ENCODE assay signal across 22 mouse cellular contexts in genomic region chr17:70866538-70867114, GRCm38 (mm10). TPM values are rescaled to one million over a fixed set of nuclear protein-coding genes. Genes with fewer than 3 reads are reported as not detected.
DNase-seq lines count a peak whose midpoint lies in the region; ATAC-seq and TF ChIP-seq lines count a peak whose summit lies in the region.
"Had no signal": no experiment of that assay in that cellular context is flagged by ENCODE, and none has a peak within 500 bp of the region (broad histone marks: within the 10 kb centered on the region; RNA-seq: fewer than 3 reads in every experiment).

No protein-coding gene starts in this region.

- H3K4me3 ChIP-seq in kidney, postnatal 0 days (replicated peaks; ENCODE audit: low read depth, low read length) = no peak overlapping the region
- H3K4me3 ChIP-seq: embryonic facial prominence, embryonic 13.5 days; forebrain, embryonic 12.5 days; heart, embryonic 15.5 days; hindbrain, embryonic 10.5 days; intestine, embryonic 15.5 days had no signal

- no peaks in the 10 kb centered on the region for H3K9me3 ChIP-seq in kidney, postnatal 0 days (replicated peaks; ENCODE audit: low read length)
- H3K9me3 ChIP-seq: embryonic facial prominence, embryonic 13.5 days; heart, embryonic 15.5 days; hindbrain, embryonic 10.5 days; intestine, embryonic 15.5 days had no signal

- H3K36me3 ChIP-seq in kidney, postnatal 0 days (ENCODE audit: insufficient read depth, low read length) = no peaks in the 10 kb centered on the region
- H3K36me3 ChIP-seq: forebrain, embryonic 12.5 days; G1E; heart, embryonic 15.5 days; intestine, embryonic 15.5 days had no signal

- peak; percentile 51 for DNase-seq in kidney, postnatal 0 days (ENCODE audit: low spot score)
- DNase-seq in kidney, postnatal 4 days = no peak
- DNase-seq in ES-CJ7 (ENCODE audit: low read depth, low spot score) = peak; percentile 97
- DNase-seq in R1 (ENCODE audit: low read depth, low spot score) = peak; percentile 98
- DNase-seq in layer of hippocampus, adult 9-11 months = no peak
- no peak for DNase-seq in spleen, postnatal 10 days (ENCODE audit: low spot score in 2 of 2)
- DNase-seq: adrenal gland, adult 8-10 months; cerebellum, adult 11-12 months; cerebellum, adult 9-10 months; cerebellum, postnatal 36 days; gastrocnemius, postnatal 10 days; heart, adult 18-20 months; heart, postnatal 14 days had no signal

- WGBS in kidney, postnatal 0 days = 68% methylated on average over 6 of the region's 6 CpGs

- no peak overlapping the region for H3K27ac ChIP-seq in kidney, postnatal 0 days
- H3K27ac ChIP-seq: embryonic facial prominence, embryonic 13.5 days; forebrain, embryonic 12.5 days; heart, embryonic 15.5 days; hindbrain, embryonic 10.5 days; hindbrain, embryonic 14.5 days; intestine, embryonic 15.5 days had no signal

- no peak for ATAC-seq in kidney, postnatal 0 days (replicated peaks; ENCODE audit: low FRiP score, low read depth)
- ATAC-seq: forebrain, embryonic 16.5 days; intestine, embryonic 15.5 days had no signal

- H3K4me2 ChIP-seq in kidney, postnatal 0 days (ENCODE audit: low read length) = no peak overlapping the region
- H3K4me2 ChIP-seq: embryonic facial prominence, embryonic 13.5 days; forebrain, embryonic 12.5 days; heart, embryonic 11.5 days; heart, embryonic 15.5 days; hindbrain, embryonic 14.5 days; intestine, embryonic 15.5 days had no signal

- no peak overlapping the region for H3K9ac ChIP-seq in kidney, postnatal 0 days (ENCODE audit: low read depth, low read length)
- H3K9ac ChIP-seq: embryonic facial prominence, embryonic 13.5 days; forebrain, embryonic 12.5 days; heart, embryonic 15.5 days; hindbrain, embryonic 14.5 days; intestine, embryonic 15.5 days had no signal

- H3K4me1 ChIP-seq in kidney, postnatal 0 days (replicated peaks; ENCODE audit: insufficient read depth, low read length) = no peaks in the 10 kb centered on the region
- H3K4me1 ChIP-seq: embryonic facial prominence, embryonic 13.5 days; heart, embryonic 15.5 days; intestine, embryonic 15.5 days had no signal

- H3K27me3 ChIP-seq in kidney, postnatal 0 days (ENCODE audit: insufficient read depth, low read length) = no peaks in the 10 kb centered on the region
- H3K27me3 ChIP-seq: embryonic facial prominence, embryonic 13.5 days; heart, embryonic 15.5 days; intestine, embryonic 15.5 days had no signal

- TF ChIP-seq CTCF in kidney, postnatal 0 days (IDR thresholded peaks at IDR 0.05; ENCODE audit: low read depth) = no peak; the same call in 1 of the 2 replicates

RNA-seq across cellular contexts. Expression of gene Tgif1, which starts 13.3 kb away (rescaled TPM):
- polyA plus RNA-seq in kidney, postnatal 0 days (2015; fragmentation: Nextera tagmentation; extraction: Ambion mirVana) = 74.9 and 78.9 TPM in 2 replicates

Comparison
In these comparisons a context has a peak if more than half of its experiments do, and no peak if none do; other contexts are left out.
1. DNase-seq: peak in kidney, postnatal 0 days (single experiment), ES-CJ7 (single experiment) and R1 (single experiment); none in kidney, postnatal 4 days (0 of 2), layer of hippocampus, adult 9-11 months (single experiment) and spleen, postnatal 10 days (0 of 2).